Mouse (Mus musculus) MEL (cell line): ENCODE measurements around the gene Eef2.

ENCODE experiments used
- CTCF ChIP-seq, 3 experiments: IDR thresholded peaks in 2 of 3; conservative IDR thresholded peaks in 1 of 3; 2 replicates each; pipeline ENCODE4 v1.5.1; 2011 to 2012; ENCODE audit warnings: low read length in 3 of 3, low read depth in 2 of 3, mild to moderate bottlenecking in 2 of 3, improper control_type of control experiment in 1 of 3, inconsistent platforms in 1 of 3, mixed read lengths in 1 of 3, moderate library complexity in 1 of 3; ENCODE audit not compliant: control insufficient read depth in 1 of 3, insufficient read depth in 1 of 3, poor library complexity in 1 of 3, severe bottlenecking in 1 of 3
- HCFC1 ChIP-seq: IDR thresholded peaks from 2 replicates; pipeline ENCODE4 v1.6.1; 2012; ENCODE audit warnings: low read depth, mild to moderate bottlenecking, inconsistent platforms, low read length, improper control_type of control experiment, moderate library complexity
- KAT2A ChIP-seq: conservative IDR thresholded peaks from 2 replicates; pipeline ENCODE4 v1.6.1; 2012; ENCODE audit warnings: low read depth, low read length, improper control_type of control experiment, inconsistent platforms
- MAX ChIP-seq: IDR thresholded peaks from 2 replicates; pipeline ENCODE4 v1.6.1; 2011; ENCODE audit warnings: low read length, improper control_type of control experiment
- POLR2A ChIP-seq, 2 experiments: IDR thresholded peaks; 2 replicates each; pipeline ENCODE4 v1.6.1; 2011 to 2012; ENCODE audit warnings: low read length in 2 of 2, mild to moderate bottlenecking in 2 of 2, control low read depth in 1 of 2, improper control_type of control experiment in 1 of 2, low read depth in 1 of 2, moderate library complexity in 1 of 2; ENCODE audit not compliant: control insufficient read depth in 1 of 2, insufficient read depth in 1 of 2, poor library complexity in 1 of 2
- ZC3H11A ChIP-seq: IDR thresholded peaks from 2 replicates; pipeline ENCODE4 v1.6.1; 2012; ENCODE audit warnings: low read depth, mild to moderate bottlenecking, inconsistent platforms, low read length, improper control_type of control experiment
- ZKSCAN1 ChIP-seq: IDR thresholded peaks from 2 replicates; pipeline ENCODE4 v1.6.1; 2012; ENCODE audit warnings: low read depth, mild to moderate bottlenecking, inconsistent platforms, low read length, improper control_type of control experiment, moderate library complexity

DNA sequence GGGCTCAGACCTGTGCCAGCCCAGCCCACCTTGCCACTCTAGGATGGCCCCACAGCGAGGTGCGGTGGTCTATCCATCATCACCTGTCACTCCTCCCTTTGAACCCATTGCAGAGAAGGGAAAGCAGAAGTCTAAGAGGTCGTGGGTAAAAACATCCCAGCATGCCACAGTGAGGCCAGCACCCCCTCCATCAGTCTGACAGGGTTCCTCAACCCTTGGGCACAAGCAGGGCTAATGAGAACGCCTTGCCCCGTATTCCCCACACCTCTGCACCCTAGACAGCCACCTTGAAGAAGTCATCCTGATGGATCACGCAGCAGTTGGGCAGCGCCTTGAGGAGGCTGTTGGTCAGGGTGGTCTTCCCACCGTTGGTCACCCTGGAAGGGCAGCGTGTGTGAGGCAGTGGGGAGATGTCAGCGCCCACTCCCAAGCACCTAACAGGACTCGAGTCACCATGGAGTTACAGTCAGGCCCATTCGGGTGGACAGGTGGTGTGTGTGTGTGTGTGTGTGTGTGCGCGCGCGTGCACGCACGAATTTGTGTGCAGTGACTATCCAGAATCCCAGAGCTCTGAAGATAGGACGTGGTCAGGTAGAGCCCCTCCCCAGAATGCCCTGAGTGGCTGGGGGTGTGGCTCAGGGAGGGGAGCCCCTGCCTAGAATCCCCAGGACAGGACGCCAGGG lies 24.3 kb downstream of the Eef2 start:
- no peak for TF ChIP-seq KAT2A
- TF ChIP-seq ZC3H11A: no peak
- no peak for TF ChIP-seq HCFC1
- no peak for TF ChIP-seq CTCF (IDR thresholded peaks at IDR 0.05 in 2 of 3, conservative IDR thresholded peaks at IDR 0.05 in 1 of 3; ENCODE audit: control insufficient read depth in 1 of 3, insufficient read depth in 1 of 3, low read depth in 2 of 3, low read length in 3 of 3, poor library complexity in 1 of 3, severe bottlenecking in 1 of 3)
- no peak for TF ChIP-seq ZKSCAN1
- no peak for TF ChIP-seq MAX
- no peak for TF ChIP-seq POLR2A (IDR thresholded peaks at IDR 0.05; ENCODE audit: control insufficient read depth in 1 of 2, insufficient read depth in 1 of 2, low read depth in 1 of 2, low read length in 2 of 2, poor library complexity in 1 of 2)
